Mouse (Mus musculus) gastrocnemius, postnatal 25 days (tissue): ENCODE data around the gene Fam19a1. TPM values are rescaled to one million over a fixed set of nuclear protein-coding genes. Genes with fewer than 3 reads are reported as not detected.
"Not testable (repeated sequence)": the region's sequence is repeated elsewhere in the genome, so short reads cannot be mapped to it uniquely, and the experiment has no call there.

Source experiments
- DNase-seq: peaks from one replicate; pipeline ENCODE4 v3.0.0; 2022
- long read RNA-seq, 2 experiments: library from polyadenylated mRNA; stranded (forward); transcript quantifications; one replicate each; pipeline ENCODE4 v2.0.0; 2021
- total RNA-seq, 2 experiments: library from RNA; stranded (reverse); gene quantifications; 1 replicate in 1 of 2; 2 replicates in 1 of 2; pipeline ENCODE4 v1.2.3; 2021

The Fam19a1 gene
- total RNA-seq, result not detected
- long read RNA-seq, experiment 1, result 0 reads
- long read RNA-seq, experiment 2, result 0 reads

GRCm38 (mm10) chr6:96112854-96113253, at the start of gene Fam19a1:
Gene Fam19a1, plus strand, starts transcription at chr6:96113154.
- DNase-seq, result no peak

GRCm38 (mm10) chr6:96071080-96071479, 41.9 kb upstream of the Fam19a1 start:
- DNase-seq, result no peak

GRCm38 (mm10) chr6:96071567-96071966, 41.4 kb upstream of the Fam19a1 start:
- no peak for DNase-seq

- no peak for DNase-seq
Measured at GRCm38 (mm10) chr6:96089961-96090360, 23.0 kb upstream of the Fam19a1 start.

GRCm38 (mm10) chr6:96093716-96094115, 19.2 kb upstream of the Fam19a1 start:
- no peak for DNase-seq

- DNase-seq, result no peak
Measured at GRCm38 (mm10) chr6:96098225-96098624, 14.7 kb upstream of the Fam19a1 start.

GRCm38 (mm10) chr6:96111656-96112055, 1.3 kb upstream of the Fam19a1 start:
- no peak for DNase-seq

- DNase-seq, result no peak
Measured at GRCm38 (mm10) chr6:96114151-96114550, 1.2 kb downstream of the Fam19a1 start.

- DNase-seq, result no peak
Measured at GRCm38 (mm10) chr6:96116148-96116533, 3.2 kb downstream of the Fam19a1 start.

- DNase-seq, result no peak
Measured at GRCm38 (mm10) chr6:96116534-96117272, 3.7 kb downstream of the Fam19a1 start.

- no peak for DNase-seq
Measured at GRCm38 (mm10) chr6:96143326-96143725, 30.4 kb downstream of the Fam19a1 start.

GRCm38 (mm10) chr6:96165403-96165802, 52.4 kb downstream of the Fam19a1 start:
- no peak for DNase-seq

- no peak for DNase-seq
Measured at GRCm38 (mm10) chr6:96165818-96166379, 52.9 kb downstream of the Fam19a1 start, which contains the start of gene 1700123L14Rik. Gene 1700123L14Rik, minus strand, starts transcription at chr6:96166243.

GRCm38 (mm10) chr6:96167031-96167430, 54.1 kb downstream of the Fam19a1 start:
- DNase-seq, result no peak

GRCm38 (mm10) chr6:96173681-96174080, 60.7 kb downstream of the Fam19a1 start:
- DNase-seq, result no peak

GRCm38 (mm10) chr6:96178530-96178929, 65.6 kb downstream of the Fam19a1 start:
- no peak for DNase-seq

GRCm38 (mm10) chr6:96183392-96183791, 70.4 kb downstream of the Fam19a1 start:
- DNase-seq, result no peak

GRCm38 (mm10) chr6:96186517-96186916, 73.6 kb downstream of the Fam19a1 start:
- DNase-seq, result no peak

- not testable (repeated sequence) for DNase-seq
Measured at GRCm38 (mm10) chr6:96198991-96199390, 86.0 kb downstream of the Fam19a1 start.

- DNase-seq, result no peak
Measured at GRCm38 (mm10) chr6:96205395-96205794, 92.4 kb downstream of the Fam19a1 start.

GRCm38 (mm10) chr6:96234806-96235205, 121.9 kb downstream of the Fam19a1 start:
- DNase-seq, result no peak

GRCm38 (mm10) chr6:96244320-96244719, 131.4 kb downstream of the Fam19a1 start:
- DNase-seq, result no peak

- no peak for DNase-seq
Measured at GRCm38 (mm10) chr6:96252001-96252400, 139.0 kb downstream of the Fam19a1 start.

GRCm38 (mm10) chr6:96254815-96255214, 141.9 kb downstream of the Fam19a1 start:
- no peak for DNase-seq
